Mouse (Mus musculus): ENCODE results near the gene Gm17349.

DNA sequence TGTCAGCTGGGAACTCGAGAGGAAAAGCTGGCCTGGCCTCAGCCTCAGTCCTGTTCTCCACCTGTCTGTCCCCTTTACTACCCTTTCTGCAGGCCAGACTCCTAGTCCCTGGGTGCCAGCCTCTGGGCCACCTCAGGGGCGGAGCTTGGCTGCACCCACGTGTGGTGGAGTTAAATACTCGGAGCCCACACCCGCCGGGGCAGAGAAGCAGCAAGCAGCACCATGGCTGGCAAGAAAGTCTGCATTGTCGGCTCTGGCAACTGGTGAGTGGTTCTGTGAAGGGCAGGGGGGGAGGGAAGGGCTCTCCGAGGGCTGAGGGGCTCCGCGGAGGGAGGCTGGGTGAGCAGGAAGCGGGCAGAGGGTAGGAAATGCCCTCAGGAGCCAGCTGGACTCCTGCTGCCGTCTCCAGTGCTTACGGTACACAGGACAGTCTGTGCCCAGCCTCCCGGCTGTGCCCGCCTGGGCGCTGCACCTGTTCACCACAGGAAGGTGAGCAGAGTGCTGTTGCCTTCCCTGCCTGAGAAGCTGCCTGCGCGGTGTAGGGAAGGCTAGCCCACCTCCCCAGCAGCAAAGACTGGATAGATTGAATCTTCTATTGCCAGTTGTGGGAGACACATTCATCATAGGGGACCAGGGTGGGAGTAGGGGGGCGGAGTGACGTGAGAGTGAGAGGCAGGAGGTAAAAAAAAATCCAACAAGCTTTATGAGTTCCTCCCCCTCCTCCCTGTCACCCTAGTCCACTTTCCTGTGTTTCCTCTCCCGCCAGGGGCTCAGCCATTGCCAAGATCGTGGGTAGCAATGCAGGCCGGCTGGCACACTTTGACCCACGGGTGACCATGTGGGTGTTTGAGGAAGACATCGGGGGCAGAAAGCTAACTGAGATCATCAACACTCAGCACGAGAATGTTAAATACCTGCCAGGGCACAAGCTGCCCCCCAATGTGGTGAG, 12.4 kb upstream of the Gm17349 start, which contains the start of gene Gpd1:
- no peak for TF ChIP-seq CTCF (IDR thresholded peaks at IDR 0.05; ENCODE audit: insufficient read depth, low read depth, low read length)
- peak; percentile 58 for TF ChIP-seq POLR2A (IDR thresholded peaks at IDR 0.05; ENCODE audit: insufficient read depth, low read depth, low read length)
